Mouse (Mus musculus) gastrocnemius, postnatal 4 days (tissue): ENCODE results near the gene M6pr. TPM values are rescaled to one million over a fixed set of nuclear protein-coding genes. Genes with fewer than 3 reads are reported as not detected.
"Not testable (repeated sequence)": the region's sequence is repeated elsewhere in the genome, so short reads cannot be mapped to it uniquely, and the experiment has no call there.

Source experiments
- DNase-seq, 2 experiments: peaks; one replicate each; pipeline ENCODE4 v3.0.0; 2021 to 2022; ENCODE audit warnings: low spot score in 2 of 2, mixed read lengths in 2 of 2
- total RNA-seq, 2 experiments: library from RNA; stranded (reverse); gene quantifications; 2 replicates each; pipeline ENCODE4 v1.2.3; 2021

M6pr gene
- total RNA-seq, 2 experiments from 2014 or later = 44.9 to 45.3 TPM

DNA sequence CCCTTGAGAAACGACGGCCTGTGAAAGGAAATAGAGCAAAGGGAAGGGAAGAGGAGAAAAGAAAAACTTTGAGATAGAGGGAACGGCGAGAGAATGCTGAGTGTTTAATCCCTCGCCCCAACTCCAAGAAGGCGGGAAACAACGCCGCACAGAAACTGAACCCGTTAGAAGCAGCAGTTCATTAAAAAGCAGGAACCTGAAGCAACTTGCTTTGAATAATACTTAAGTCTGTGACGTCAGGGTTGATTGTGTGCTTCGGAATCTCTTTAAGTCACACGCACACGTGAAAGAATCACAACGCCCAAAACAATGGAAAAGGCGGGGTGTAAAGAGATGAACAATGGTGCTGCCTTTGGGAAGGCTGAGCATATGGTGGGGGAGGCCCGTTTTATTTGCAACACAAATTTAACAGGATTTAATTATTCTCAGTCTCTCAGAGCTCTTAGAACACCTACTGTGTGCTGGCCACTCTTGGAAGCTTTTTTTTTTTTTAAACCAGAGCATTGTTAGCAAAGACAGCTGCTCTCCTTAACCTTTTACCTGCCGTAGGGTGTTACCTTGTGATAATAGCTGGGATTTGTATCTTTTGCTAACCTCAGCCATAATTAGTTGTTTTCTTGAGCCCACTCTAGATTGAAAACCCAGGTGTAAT, 32.0 kb downstream of the M6pr start, which contains the start of gene Phc1:
Phc1 (minus strand) TSS at position 213 of the 652 bp plus-strand sequence.
- no peak for DNase-seq

DNA sequence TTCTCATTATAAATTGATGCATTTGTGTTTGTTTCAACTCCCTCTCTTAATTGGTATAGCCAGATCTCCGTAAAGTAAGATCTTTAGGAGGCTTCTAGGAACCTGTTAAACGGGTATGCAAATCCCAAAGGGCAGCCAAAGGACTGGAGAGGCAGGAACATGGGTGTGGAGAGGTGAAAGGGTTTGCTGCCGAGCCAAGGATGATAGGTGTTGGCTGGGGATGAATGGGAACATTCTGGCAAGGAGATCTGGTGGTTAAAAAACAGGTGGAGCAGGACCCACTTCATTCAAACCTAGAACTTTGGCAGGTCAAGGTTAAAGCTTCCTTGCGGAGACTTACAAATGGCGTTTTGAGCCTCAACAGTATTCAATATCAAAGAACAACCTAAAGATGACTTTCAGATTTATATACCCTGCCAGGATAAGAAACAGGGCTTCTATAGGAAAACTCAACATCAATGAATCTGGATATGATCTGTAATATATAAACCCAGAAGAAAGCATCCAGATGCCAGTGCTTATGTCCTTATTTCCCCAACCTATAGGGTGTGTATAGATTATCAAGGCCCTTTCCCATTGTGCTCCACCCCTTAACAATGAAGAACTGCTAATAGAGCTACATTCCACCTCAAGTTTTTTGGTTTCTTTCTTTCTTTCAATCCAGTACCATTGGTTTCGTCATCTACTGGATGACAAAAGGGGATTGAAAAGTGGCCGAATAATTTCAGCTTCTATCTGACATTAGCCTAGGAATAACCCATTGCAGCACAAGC, 32.7 kb downstream of the M6pr start:
- no peak for DNase-seq

GRCm38 (mm10) chr6:122342125-122342524, 33.6 kb downstream of the M6pr start:
- no peak for DNase-seq

DNA sequence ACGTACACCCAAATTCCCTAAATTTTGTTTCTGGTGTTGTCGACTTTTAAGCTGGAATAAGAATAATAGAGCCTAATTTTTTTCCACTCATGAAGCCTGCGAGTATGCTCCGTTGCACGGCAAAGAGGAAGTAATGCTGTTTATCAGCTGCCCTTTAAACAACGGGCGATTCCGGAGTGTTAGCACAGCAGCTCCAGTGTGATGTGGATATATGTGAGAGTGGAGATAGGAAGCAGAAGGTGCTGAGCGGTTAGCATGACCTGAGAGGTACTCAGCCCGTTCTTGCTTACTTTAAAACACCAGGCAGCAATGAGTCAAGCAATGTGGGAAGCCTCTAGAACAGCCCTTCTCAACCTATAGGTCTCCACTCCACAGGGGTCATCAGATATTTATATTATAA, 35.2 kb downstream of the M6pr start:
- DNase-seq = no peak

GRCm38 (mm10) chr6:122344386-122345116, 36.0 kb downstream of the M6pr start:
- DNase-seq = no peak

DNA sequence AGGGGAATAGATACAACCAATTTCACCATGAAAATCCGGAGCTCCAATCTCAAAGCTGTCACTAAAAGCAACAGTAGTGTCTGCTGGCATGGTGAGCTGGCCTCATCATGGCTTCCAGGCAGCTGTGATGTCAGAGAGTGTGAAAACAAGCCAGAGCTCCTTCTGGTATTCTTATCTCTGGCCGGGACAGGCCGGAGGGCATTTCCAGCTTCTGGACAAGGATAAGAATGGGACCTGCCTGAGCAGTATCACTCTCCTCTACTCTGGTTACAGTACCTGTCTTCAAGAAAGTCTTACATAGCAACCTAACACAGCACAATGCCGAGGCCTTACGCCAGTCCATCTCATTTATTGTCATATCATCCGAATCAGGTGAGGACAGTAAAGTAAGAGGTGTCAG, 37.2 kb downstream of the M6pr start:
- DNase-seq = no peak

GRCm38 (mm10) chr6:122346399-122346798, 37.9 kb downstream of the M6pr start:
- no peak for DNase-seq

DNA sequence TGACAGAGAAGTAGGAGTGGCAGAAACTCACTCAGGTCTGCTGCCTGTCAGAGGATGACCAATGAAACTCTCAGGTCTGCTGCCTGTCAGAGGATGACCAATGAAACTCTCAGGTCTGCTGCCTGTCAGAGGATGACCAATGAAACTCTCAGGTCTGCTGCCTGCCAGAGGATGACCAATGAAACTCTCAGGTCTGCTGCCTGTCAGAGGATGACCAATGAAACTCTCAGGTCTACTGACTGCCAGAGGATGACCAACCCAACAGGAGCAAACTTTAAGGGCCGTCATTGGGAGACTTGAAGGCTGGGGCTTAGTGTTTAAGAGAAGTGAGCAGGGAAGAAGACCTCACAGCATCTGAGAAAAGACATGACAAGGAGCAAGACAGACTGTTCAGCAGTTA, 38.8 kb downstream of the M6pr start:
- not testable (repeated sequence) for DNase-seq

- DNase-seq = no peak
Measured at GRCm38 (mm10) chr6:122355909-122356308, 47.4 kb downstream of the M6pr start.

- no peak for DNase-seq
Measured at GRCm38 (mm10) chr6:122357089-122357488, 48.6 kb downstream of the M6pr start.

- DNase-seq = no peak
Measured at GRCm38 (mm10) chr6:122365706-122366105, 57.2 kb downstream of the M6pr start.

GRCm38 (mm10) chr6:122366287-122366686, 57.8 kb downstream of the M6pr start:
- no peak for DNase-seq

DNA sequence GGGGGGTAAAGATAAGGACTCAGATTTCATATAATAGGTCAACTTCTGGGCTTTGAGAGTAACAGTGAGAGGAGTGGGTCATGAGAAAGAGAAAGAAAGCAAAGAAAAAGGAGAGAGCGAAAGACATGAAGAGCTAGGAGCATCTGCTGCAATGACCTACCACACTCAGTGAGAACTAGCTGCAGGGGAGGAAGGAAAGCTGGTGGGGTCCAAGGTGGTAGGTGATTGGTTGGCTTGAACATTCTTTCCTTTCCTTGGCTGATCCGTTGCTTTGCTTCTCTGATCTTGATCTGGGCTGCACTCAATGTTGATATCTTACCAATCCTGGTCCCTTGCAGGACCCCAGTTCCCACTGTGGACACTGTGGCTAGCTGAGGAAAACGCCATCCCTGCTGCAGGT, 58.5 kb downstream of the M6pr start:
- no peak for DNase-seq

Other genes with a start within 250 kb of the M6pr start
- not detected for gene Klrg1, start 25.8 kb upstream of the M6pr start, total RNA-seq
- 10 to 100 TPM; 24.3 to 24.8 TPM for gene Phc1, start 31.8 kb downstream of the M6pr start, total RNA-seq
- gene Rimklb, start 190.0 kb downstream of the M6pr start, total RNA-seq = 1 to 10 TPM; 2.1 to 2.9 TPM
- 100 to 1,000 TPM; 226 to 237 TPM for gene Mfap5, start 197.1 kb downstream of the M6pr start, total RNA-seq
- not detected for gene Aicda, start 245.1 kb downstream of the M6pr start, total RNA-seq